Mouse (Mus musculus) heart, adult 2 months (tissue): Measurements from ENCODE around the gene Runx2. TPM values are rescaled to one million over a fixed set of nuclear protein-coding genes. Genes with fewer than 3 reads are reported as not detected.

Experiments used
- DNase-seq, 2 experiments: peaks; one replicate each; pipeline ENCODE4 v3.0.0; 2021
- H3K27ac ChIP-seq: fragments of 200-600 bp; 2 replicates; pipeline ENCODE4 v1.8.1; 2022
- H3K27me3 ChIP-seq: fragments of 200-500 bp; 2 replicates; pipeline ENCODE4 v1.6.1; 2012; ENCODE audit warnings: mild to moderate bottlenecking, low read length, inconsistent platforms, mixed read lengths; ENCODE audit not compliant: control insufficient read depth, insufficient read depth
- H3K36me3 ChIP-seq: fragments of 200-500 bp; 2 replicates; pipeline ENCODE4 v1.6.1; 2012; ENCODE audit warnings: low read length, inconsistent platforms; ENCODE audit not compliant: control insufficient read depth, insufficient read depth
- H3K4me1 ChIP-seq: fragments of 200-500 bp; 2 replicates; pipeline ENCODE4 v1.6.1; 2011; ENCODE audit warnings: low read length; ENCODE audit not compliant: control insufficient read depth, insufficient read depth
- H3K4me3 ChIP-seq: fragments of 200-600 bp; 2 replicates; pipeline ENCODE4 v1.8.1; 2022
- H3K79me2 ChIP-seq: fragments of 200-500 bp; replicated peaks from 2 replicates; pipeline ENCODE4 v1.6.1; 2012; ENCODE audit warnings: mild to moderate bottlenecking, inconsistent platforms, low read length, moderate library complexity, mixed read lengths; ENCODE audit not compliant: control insufficient read depth, insufficient read depth
- H3K9ac ChIP-seq: fragments of 200-500 bp; 2 replicates; pipeline ENCODE4 v1.6.1; 2012; ENCODE audit warnings: low read depth, mild to moderate bottlenecking, control low read depth, inconsistent platforms, low read length, mixed read lengths
- CTCF ChIP-seq: fragments of 200-600 bp; IDR thresholded peaks from 2 replicates; pipeline ENCODE4 v1.8.1; 2022; ENCODE audit warnings: antibody characterized with exemption, mild to moderate bottlenecking, moderate library complexity
- EP300 ChIP-seq: fragments of 200-500 bp; IDR thresholded peaks from 2 replicates; pipeline ENCODE4 v1.6.1; 2011; ENCODE audit warnings: low read depth, low read length, control low read depth; ENCODE audit not compliant: insufficient read depth
- POLR2A ChIP-seq: fragments of 200-500 bp; IDR thresholded peaks from 2 replicates; pipeline ENCODE4 v1.6.1; 2011; ENCODE audit warnings: mild to moderate bottlenecking, low read depth, low read length, control low read depth; ENCODE audit not compliant: insufficient read depth
- WGBS: fragments of 180-500 bp; shearing (Covaris S2); methylation state at CpG from one replicate; pipeline ENCODE4 v1.1.7; 2018; 5-methylcytosine and 5-hydroxymethylcytosine counted together
- intact Hi-C: fragments of 180-260 bp; cut with DNase I; formaldehyde crosslinking; loops from one replicate; pipeline ENCODE4 v1.15.1; 2025
- polyA plus RNA-seq: library from polyadenylated mRNA; depleted of rRNA; stranded (reverse); fragments of >200 nt; gene quantifications from 2 replicates; pipeline ENCODE4 v1.2.3, GENCODE M21; 2012
- total RNA-seq, 2 experiments: library from RNA; stranded (reverse); gene quantifications; 2 replicates each; pipeline ENCODE4 v1.2.3; 2021

Gene Runx2
- total and polyA plus RNA-seq, 3 experiments, result 0.41 to 0.76 (median 0.57) TPM

GRCm38 (mm10) chr17:44639446-44639845, 175.2 kb downstream of the Runx2 start:
- Histone ChIP-seq H3K4me1 (no peaks in the 10 kb centered on the region), H3K4me3 (no peak overlapping the region), H3K79me2 (no peaks in the 10 kb centered on the region), H3K27me3 (no peaks in the 10 kb centered on the region), H3K27ac (no peak overlapping the region), H3K36me3 (no peaks in the 10 kb centered on the region), H3K9ac (no peak overlapping the region)
- WGBS, result 85% methylated on average over 14 of the region's 14 CpGs
- intact Hi-C loops, result no loop called here
- TF ChIP-seq EP300 (no peak), CTCF (no peak), POLR2A (no peak)
- DNase-seq, result no peak

DNA sequence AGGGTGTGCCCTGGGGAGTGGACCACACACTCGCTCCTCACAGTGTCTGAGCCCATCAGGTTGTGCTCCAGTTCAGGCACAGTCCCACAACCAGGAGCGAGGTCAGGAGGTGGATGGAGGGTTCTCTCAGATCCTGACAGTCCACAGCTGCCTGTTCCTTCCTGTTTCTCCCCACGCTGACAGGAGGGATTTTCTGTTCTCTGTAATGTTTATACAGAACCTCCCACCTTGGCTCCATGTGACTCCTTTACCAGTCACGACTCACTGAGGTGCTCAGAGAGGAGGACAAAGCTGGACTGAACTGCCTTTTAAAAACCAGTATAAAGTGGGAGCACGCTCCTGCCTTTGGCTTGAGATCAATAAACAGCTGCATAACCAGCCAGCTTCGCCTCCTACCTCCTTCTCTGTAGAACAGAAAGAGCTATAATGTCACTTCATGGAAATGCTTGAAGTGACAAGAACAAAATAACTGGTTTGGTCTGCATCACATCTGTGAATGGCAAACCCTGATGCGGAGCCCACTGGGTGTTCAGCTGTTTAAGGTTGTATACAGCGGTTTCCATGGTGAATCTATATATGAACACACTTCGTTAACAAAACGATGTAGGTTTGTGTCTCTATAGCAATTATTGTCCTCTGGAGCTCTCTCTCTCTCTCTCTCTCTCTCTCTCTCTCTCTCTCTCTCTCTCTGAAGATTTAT, 177.3 kb downstream of the Runx2 start:
- WGBS, result 68% methylated on average over 10 of the region's 10 CpGs
- intact Hi-C loops, result no loop called here
- no peak for TF ChIP-seq CTCF
- no peak for TF ChIP-seq POLR2A
- TF ChIP-seq EP300, result no peak

DNA sequence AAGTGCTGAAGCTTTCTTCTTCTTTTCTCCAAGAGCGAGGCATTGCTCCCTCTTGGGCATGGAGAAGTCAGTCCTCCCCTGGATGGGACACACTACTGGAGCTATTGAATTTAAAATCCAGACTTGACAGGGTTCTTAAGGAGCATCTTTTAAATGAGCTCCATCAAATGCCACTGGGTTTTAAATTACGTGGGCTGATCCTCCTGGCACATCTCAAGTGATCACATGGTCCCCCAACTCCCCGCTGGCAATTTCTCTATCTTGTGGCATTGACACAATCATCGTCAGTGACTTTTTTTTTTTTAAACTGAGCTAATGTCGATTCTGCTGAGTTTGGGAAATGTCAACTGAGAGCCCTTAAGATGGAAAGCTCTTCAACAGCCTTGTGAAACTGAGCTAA, 180.1 kb downstream of the Runx2 start:
- Histone ChIP-seq H3K9ac (no peak overlapping the region), H3K4me1 (no peaks in the 10 kb centered on the region), H3K36me3 (no peaks in the 10 kb centered on the region), H3K27ac (no peak overlapping the region), H3K27me3 (no peaks in the 10 kb centered on the region), H3K4me3 (no peak overlapping the region), H3K79me2 (no peaks in the 10 kb centered on the region)
- intact Hi-C loops, result no loop called here
- no peak for DNase-seq
- TF ChIP-seq CTCF, result no peak
- TF ChIP-seq EP300, result no peak
- no peak for TF ChIP-seq POLR2A
- WGBS, result 78% methylated on average over 5 of the region's 5 CpGs

More for the DNA sequence above, 177.3 kb downstream of the Runx2 start:
- DNase-seq, result no peak
- no peaks in the 10 kb centered on the region for H3K79me2 ChIP-seq
- H3K36me3 ChIP-seq, result no peaks in the 10 kb centered on the region
- H3K9ac ChIP-seq, result no peak overlapping the region
- H3K4me1 ChIP-seq, result no peaks in the 10 kb centered on the region
- no peak overlapping the region for H3K4me3 ChIP-seq
- H3K27me3 ChIP-seq, result no peaks in the 10 kb centered on the region
- no peak overlapping the region for H3K27ac ChIP-seq

DNA sequence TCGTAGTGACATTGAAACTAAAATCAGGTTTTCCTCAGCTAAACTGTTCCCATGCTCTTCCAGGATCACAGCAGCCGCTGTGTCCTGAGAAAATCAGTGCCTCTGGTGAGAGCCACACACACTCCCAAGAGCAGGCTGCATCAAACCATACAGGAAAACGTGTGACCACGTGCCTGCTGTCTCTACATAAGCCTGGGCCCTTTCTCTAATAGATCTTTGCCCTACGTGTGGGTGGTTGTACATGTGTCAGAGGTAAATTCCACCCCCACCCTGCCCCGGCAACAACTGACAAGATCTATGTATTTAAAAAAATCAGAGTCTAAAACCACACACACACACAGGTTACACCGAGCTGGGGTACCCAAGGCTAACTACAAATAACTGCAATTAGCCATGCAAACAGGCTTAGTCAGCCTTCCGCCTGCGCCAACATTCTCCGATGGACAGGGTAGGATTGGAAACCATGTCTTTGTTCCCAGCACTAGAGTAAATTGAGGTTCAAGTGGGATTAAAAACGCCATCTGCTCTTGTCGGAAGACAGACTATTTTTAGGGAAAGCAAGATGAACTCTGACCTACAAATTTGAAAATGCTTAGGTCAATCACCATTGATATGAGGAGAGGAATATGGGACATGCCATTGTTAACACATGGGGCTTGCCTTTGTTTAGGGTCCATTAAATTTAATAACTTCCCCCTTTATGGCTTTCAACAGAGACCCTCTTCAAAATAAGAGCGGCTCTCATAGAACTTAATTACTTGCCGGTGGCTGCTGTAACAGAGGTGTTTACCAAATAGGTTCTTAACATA, 180.8 kb downstream of the Runx2 start:
- 82% methylated on average over 14 of the region's 14 CpGs for WGBS
- DNase-seq, result no peak
- no peak overlapping the region for H3K27ac ChIP-seq
- intact Hi-C loops, result no loop called here
- no peaks in the 10 kb centered on the region for H3K4me1 ChIP-seq
- no peak overlapping the region for H3K9ac ChIP-seq
- no peak for TF ChIP-seq EP300
- no peak for TF ChIP-seq POLR2A
- no peaks in the 10 kb centered on the region for H3K36me3 ChIP-seq
- no peaks in the 10 kb centered on the region for H3K79me2 ChIP-seq
- no peak overlapping the region for H3K4me3 ChIP-seq
- H3K27me3 ChIP-seq, result no peaks in the 10 kb centered on the region

GRCm38 (mm10) chr17:44632941-44633340, 181.7 kb downstream of the Runx2 start:
- H3K79me2 ChIP-seq, result no peaks in the 10 kb centered on the region
- no peaks in the 10 kb centered on the region for H3K27me3 ChIP-seq
- intact Hi-C loops, result no loop called here
- no peaks in the 10 kb centered on the region for H3K4me1 ChIP-seq
- no peak for DNase-seq
- no peak for TF ChIP-seq EP300
- no peak for TF ChIP-seq CTCF
- no peak for TF ChIP-seq POLR2A
- no peaks in the 10 kb centered on the region for H3K36me3 ChIP-seq
- no peak overlapping the region for H3K9ac ChIP-seq
- 100% methylated on average over 2 of the region's 2 CpGs for WGBS
- H3K27ac ChIP-seq, result no peak overlapping the region
- no peak overlapping the region for H3K4me3 ChIP-seq

DNA sequence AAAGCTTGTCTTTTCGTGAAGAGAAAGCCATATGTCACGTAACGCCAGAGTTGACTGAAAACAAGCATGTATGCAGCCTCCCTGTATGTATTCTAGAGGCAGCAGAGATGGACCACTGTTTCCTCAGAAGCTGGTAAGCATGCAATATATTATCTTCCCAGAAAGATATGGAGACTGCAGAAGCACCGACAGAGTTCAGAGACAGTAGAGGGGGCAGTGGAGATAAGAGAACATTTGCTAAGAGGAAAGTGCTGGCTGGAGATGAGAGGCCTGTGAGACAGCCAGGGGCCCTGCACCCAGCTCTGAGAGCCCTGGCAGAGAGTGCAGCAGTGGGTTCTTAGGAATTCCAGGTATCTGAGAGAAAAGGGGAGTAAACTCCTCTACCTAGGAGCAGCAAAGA, 182.3 kb downstream of the Runx2 start:
- Histone ChIP-seq H3K36me3 (no peaks in the 10 kb centered on the region), H3K27ac (no peak overlapping the region), H3K4me1 (no peaks in the 10 kb centered on the region), H3K9ac (no peak overlapping the region), H3K4me3 (no peak overlapping the region), H3K27me3 (no peaks in the 10 kb centered on the region), H3K79me2 (no peaks in the 10 kb centered on the region)
- intact Hi-C loops, result no loop called here
- no peak for TF ChIP-seq CTCF
- TF ChIP-seq EP300, result no peak
- WGBS, result 62% methylated on average over 4 of the region's 4 CpGs
- DNase-seq, result no peak
